Mouse (Mus musculus) heart, embryonic 13.5 days (tissue): ENCODE measurements at regions not wholly inside any gene's neighbourhood (a gene's known extent, or its start where the extent isn't known, plus 50 kb on each side); places are given as distances from the start of the nearest gene placed in this dataset.
A peak's percentile ranks its signal among the peaks of the same experiment; 100 is the strongest.

Source experiments
- ATAC-seq: fragments of 200-750 bp; cut with Nextera tagmentation; 2 replicates; pipeline ENCODE4 v1.8.0; 2017; ENCODE audit warnings: moderate TSS enrichment; ENCODE audit not compliant: insufficient number of reproducible peaks, low FRiP score, low TSS enrichment; ENCODE audit errors: extremely low read depth
- H3K27ac ChIP-seq: fragments of 300-500 bp; sonication (generic); replicated peaks from 2 replicates; pipeline ENCODE4 v1.5.1; 2015; ENCODE audit warnings: moderate library complexity, mild to moderate bottlenecking, inconsistent platforms
- H3K27me3 ChIP-seq: fragments of 300-500 bp; sonication (generic); replicated peaks from 2 replicates; pipeline ENCODE4 v1.6.1; 2015; ENCODE audit warnings: mild to moderate bottlenecking, inconsistent platforms
- H3K36me3 ChIP-seq: fragments of 300-500 bp; sonication (generic); 2 replicates; pipeline ENCODE4 v1.6.1; 2015; ENCODE audit warnings: mild to moderate bottlenecking, inconsistent platforms
- H3K4me1 ChIP-seq: fragments of 300-500 bp; sonication (generic); 2 replicates; pipeline ENCODE4 v1.6.1; 2015; ENCODE audit warnings: inconsistent platforms
- H3K4me2 ChIP-seq: fragments of 300-500 bp; sonication (generic); 2 replicates; pipeline ENCODE4 v1.6.1; 2015; ENCODE audit warnings: inconsistent platforms, mild to moderate bottlenecking, moderate library complexity
- H3K4me3 ChIP-seq: fragments of 300-500 bp; sonication (generic); 2 replicates; pipeline ENCODE4 v1.5.1; 2015; ENCODE audit warnings: moderate library complexity, mild to moderate bottlenecking, inconsistent platforms
- H3K9ac ChIP-seq: fragments of 300-500 bp; sonication (generic); 2 replicates; pipeline ENCODE4 v1.6.1; 2015; ENCODE audit warnings: inconsistent platforms, mild to moderate bottlenecking, moderate library complexity
- H3K9me3 ChIP-seq: fragments of 300-500 bp; sonication (generic); 2 replicates; pipeline ENCODE4 v1.6.1; 2016; ENCODE audit warnings: inconsistent platforms
- WGBS: fragments of 180-500 bp; shearing (Covaris S2); methylation state at CpG from one replicate; pipeline ENCODE4 v1.1.7; 2015; ENCODE audit warnings: mixed read lengths; 5-methylcytosine and 5-hydroxymethylcytosine counted together

DNA sequence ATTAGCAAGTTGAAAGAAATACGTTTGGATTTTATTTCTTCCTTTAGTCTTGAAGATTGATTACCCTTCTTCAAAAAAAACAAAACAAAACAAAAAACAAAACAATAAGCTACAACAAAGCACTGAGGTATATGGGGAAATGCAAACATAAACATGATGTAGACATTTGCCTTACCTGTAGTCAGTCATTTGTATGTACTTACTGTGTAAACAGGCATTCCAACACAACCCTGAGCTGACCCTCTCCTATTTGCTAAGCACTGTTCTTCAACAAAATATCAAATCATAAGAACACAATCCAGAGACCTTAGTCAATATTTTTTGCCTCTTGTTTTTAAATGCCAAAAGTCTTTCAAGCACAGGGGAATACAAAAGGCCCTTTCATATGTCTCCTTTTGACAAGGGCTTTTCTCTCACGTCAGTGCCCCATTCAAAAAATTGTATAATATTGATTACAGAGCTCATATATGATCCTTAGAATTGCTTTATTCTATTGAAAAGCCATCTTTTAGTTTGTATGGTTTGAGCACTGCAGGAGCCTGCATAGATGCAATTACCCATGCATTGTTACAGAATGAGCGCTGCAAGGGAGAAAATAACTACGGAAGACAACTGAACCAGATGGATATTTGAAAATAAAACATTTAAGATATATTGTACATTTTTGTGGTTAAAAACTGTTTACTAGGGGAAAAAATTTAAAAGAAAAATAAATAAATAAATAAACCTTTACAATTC lies 326.2 kb downstream of the Csnka2ip start:
- H3K27ac ChIP-seq: no peak overlapping the region
- H3K9ac ChIP-seq: no peak overlapping the region
- ATAC-seq: no peak
- H3K36me3 ChIP-seq: no peaks in the 10 kb centered on the region
- H3K4me3 ChIP-seq: no peak overlapping the region
- no peak overlapping the region for H3K4me2 ChIP-seq
- no peaks in the 10 kb centered on the region for H3K4me1 ChIP-seq
- H3K9me3 ChIP-seq: no peaks in the 10 kb centered on the region
- no peaks in the 10 kb centered on the region for H3K27me3 ChIP-seq
- 71% methylated on average over 4 of the region's 4 CpGs for WGBS

DNA sequence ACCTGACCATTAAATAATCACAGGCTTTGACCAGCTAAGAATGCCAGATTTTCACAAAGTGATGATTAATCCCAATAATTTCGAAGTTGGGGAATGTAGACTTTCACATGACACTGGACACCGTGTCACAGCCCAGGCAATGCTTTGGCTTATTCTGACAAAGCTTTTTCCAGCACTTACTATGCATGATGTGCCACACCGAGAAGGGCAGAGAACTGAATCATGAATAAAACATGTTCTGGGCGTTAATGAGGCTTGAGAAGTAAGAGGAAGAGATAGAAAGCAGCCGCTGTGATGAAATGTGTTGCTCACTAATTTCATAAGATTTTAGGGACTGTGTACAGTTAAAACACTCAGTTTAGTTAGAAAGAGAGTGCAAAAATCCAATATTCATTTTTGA lies 326.8 kb downstream of the Csnka2ip start:
- Histone ChIP-seq H3K4me1 (no peaks in the 10 kb centered on the region), H3K4me3 (no peak overlapping the region), H3K9me3 (no peaks in the 10 kb centered on the region), H3K36me3 (no peaks in the 10 kb centered on the region), H3K4me2 (no peak overlapping the region), H3K27me3 (no peaks in the 10 kb centered on the region), H3K9ac (no peak overlapping the region), H3K27ac (no peak overlapping the region)
- ATAC-seq: no peak
- 67% methylated on average over 5 of the region's 5 CpGs for WGBS

- H3K9ac ChIP-seq: no peak overlapping the region
- no peak for ATAC-seq
- no peak overlapping the region for H3K4me2 ChIP-seq
- H3K4me1 ChIP-seq: no peaks in the 10 kb centered on the region
- WGBS: 84% methylated on average over 11 of the region's 11 CpGs
- H3K27me3 ChIP-seq: no peaks in the 10 kb centered on the region
- H3K36me3 ChIP-seq: no peaks in the 10 kb centered on the region
- no peak overlapping the region for H3K27ac ChIP-seq
- no peak overlapping the region for H3K4me3 ChIP-seq
- no peaks in the 10 kb centered on the region for H3K9me3 ChIP-seq
These were observed 337.1 kb downstream of the Csnka2ip start for GRCm38 (mm10) chr16:64264960-64265736.

DNA sequence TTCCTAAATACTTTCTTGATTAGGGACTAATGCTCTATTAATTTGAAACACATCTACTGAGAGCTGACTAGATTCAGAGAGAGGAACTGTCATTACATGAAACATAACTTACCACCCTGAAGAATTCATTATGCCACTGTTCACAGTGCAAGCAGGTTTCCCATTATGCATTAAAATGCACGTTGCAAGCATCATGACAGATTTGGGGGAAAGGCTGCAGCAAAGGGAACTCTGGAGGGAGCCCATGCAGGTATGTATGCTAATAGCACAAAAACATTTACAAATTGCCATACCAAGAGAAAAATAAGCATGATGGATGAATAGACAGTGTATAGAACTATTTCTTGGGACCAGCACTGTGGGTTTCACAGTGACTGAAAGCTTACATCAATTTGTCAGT lies 351.1 kb downstream of the Csnka2ip start:
- no peaks in the 10 kb centered on the region for H3K36me3 ChIP-seq
- no peak overlapping the region for H3K27ac ChIP-seq
- H3K4me1 ChIP-seq: no peaks in the 10 kb centered on the region
- H3K27me3 ChIP-seq: no peaks in the 10 kb centered on the region
- WGBS: 73% methylated on average over 1 of the region's 1 CpGs
- no peak overlapping the region for H3K9ac ChIP-seq
- ATAC-seq: no peak
- no peaks in the 10 kb centered on the region for H3K9me3 ChIP-seq
- H3K4me2 ChIP-seq: no peak overlapping the region
- H3K4me3 ChIP-seq: no peak overlapping the region

DNA sequence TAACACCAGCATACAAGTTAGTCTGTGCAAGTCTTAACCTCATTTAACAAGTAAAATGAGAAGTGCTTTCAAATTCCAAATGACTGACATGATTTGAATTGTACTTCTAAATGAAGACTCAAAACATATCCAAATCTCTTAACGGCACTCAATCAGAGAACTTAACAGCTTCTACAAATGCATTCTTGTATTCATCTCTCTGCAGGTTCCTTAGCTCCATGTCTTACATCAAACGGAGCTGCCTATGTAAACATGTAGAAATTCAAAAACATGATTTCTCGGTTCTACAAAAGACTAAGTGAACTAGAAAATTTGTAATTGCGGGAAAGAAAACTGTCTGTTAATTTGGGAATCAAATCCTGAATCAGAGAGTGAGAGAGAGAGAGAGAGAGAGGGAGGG lies 353.5 kb downstream of the Csnka2ip start:
- H3K9me3 ChIP-seq: no peaks in the 10 kb centered on the region
- WGBS: 80% methylated on average over 4 of the region's 4 CpGs
- H3K27ac ChIP-seq: no peak overlapping the region
- H3K4me1 ChIP-seq: no peaks in the 10 kb centered on the region
- H3K27me3 ChIP-seq: no peaks in the 10 kb centered on the region
- H3K9ac ChIP-seq: no peak overlapping the region
- no peaks in the 10 kb centered on the region for H3K36me3 ChIP-seq
- ATAC-seq: no peak
- no peak overlapping the region for H3K4me2 ChIP-seq
- H3K4me3 ChIP-seq: no peak overlapping the region

DNA sequence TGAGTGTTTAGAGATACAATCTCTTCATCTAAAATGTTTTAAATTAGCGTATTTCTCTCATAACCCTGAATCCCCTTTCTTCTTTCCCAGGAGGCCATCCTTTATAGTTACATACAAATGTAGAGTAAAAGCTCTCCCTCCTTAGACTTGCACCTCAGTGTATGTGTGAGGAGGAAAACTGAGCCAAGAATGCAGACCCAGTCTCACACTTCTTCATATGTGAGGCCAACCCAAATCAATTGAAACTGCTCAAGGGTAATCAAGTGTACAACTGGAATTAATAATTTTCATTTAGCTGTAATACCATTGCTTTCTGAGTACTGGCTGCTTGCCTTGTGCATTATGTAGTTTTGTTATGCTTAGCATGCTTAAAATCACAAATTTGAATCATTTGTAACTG lies 356.3 kb downstream of the Csnka2ip start:
- Histone ChIP-seq H3K4me3 (no peak overlapping the region), H3K4me2 (no peak overlapping the region), H3K27ac (no peak overlapping the region), H3K27me3 (no peaks in the 10 kb centered on the region), H3K4me1 (no peaks in the 10 kb centered on the region), H3K9me3 (no peaks in the 10 kb centered on the region), H3K36me3 (no peaks in the 10 kb centered on the region), H3K9ac (no peak overlapping the region)
- 75% methylated on average over 1 of the region's 1 CpGs for WGBS
- no peak for ATAC-seq

DNA sequence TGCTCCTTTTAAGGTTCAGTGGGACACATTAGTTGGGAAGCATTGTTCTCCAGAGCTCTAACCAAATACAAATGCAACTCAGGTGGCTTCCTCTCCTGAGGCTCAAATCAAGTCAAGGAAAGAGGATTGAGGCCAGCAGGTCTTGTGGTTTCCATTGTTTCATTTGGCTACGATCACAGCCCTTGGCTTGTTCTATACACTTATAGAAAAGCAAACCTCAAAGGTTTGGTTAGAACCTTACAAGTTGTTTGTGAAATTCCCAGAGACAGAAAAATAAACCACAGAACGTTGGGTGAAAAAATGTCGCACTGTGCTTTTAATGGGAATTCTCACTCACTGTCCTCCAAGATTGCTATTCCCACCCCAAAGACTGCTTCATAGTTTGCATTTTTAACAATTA lies 360.4 kb upstream of the Epha3 start:
- no peak overlapping the region for H3K4me3 ChIP-seq
- no peaks in the 10 kb centered on the region for H3K9me3 ChIP-seq
- H3K27ac ChIP-seq: no peak overlapping the region
- H3K4me2 ChIP-seq: no peak overlapping the region
- no peak for ATAC-seq
- 80% methylated on average over 3 of the region's 3 CpGs for WGBS
- H3K36me3 ChIP-seq: no peaks in the 10 kb centered on the region
- no peaks in the 10 kb centered on the region for H3K4me1 ChIP-seq
- H3K9ac ChIP-seq: no peak overlapping the region
- H3K27me3 ChIP-seq: no peaks in the 10 kb centered on the region

DNA sequence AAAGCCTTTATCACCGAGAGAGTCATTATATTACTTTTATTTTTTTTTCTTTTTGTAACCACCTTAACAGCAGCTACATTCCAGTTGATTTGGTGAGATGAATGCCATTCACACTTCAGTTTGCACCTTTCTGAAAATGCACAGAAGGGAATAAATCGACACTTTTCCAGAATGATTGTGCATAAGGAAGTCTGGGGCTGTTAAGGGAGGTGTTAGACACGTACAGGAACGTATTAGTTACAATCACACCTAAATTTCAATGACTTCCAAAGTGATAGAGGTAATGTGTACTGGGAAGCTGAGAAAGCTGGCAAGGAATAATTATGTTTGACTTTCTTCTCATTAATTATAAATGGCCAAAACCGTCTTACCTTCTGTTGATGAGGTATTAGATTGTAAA lies 352.7 kb upstream of the Epha3 start:
- H3K9ac ChIP-seq: no peak overlapping the region
- H3K4me1 ChIP-seq: no peaks in the 10 kb centered on the region
- H3K27me3 ChIP-seq: no peaks in the 10 kb centered on the region
- no peak for ATAC-seq
- H3K27ac ChIP-seq: no peak overlapping the region
- WGBS: 64% methylated on average over 5 of the region's 5 CpGs
- H3K4me2 ChIP-seq: no peak overlapping the region
- H3K4me3 ChIP-seq: no peak overlapping the region
- no peaks in the 10 kb centered on the region for H3K36me3 ChIP-seq
- no peaks in the 10 kb centered on the region for H3K9me3 ChIP-seq

GRCm38 (mm10) chr16:64211895-64212294 lies 347.9 kb upstream of the Epha3 start:
- H3K9me3 ChIP-seq: no peaks in the 10 kb centered on the region
- H3K9ac ChIP-seq: no peak overlapping the region
- H3K4me3 ChIP-seq: no peak overlapping the region
- no peak overlapping the region for H3K4me2 ChIP-seq
- no peak overlapping the region for H3K27ac ChIP-seq
- no peaks in the 10 kb centered on the region for H3K4me1 ChIP-seq
- no peaks in the 10 kb centered on the region for H3K36me3 ChIP-seq
- no peak for ATAC-seq
- no peaks in the 10 kb centered on the region for H3K27me3 ChIP-seq
- 70% methylated on average over 1 of the region's 1 CpGs for WGBS

DNA sequence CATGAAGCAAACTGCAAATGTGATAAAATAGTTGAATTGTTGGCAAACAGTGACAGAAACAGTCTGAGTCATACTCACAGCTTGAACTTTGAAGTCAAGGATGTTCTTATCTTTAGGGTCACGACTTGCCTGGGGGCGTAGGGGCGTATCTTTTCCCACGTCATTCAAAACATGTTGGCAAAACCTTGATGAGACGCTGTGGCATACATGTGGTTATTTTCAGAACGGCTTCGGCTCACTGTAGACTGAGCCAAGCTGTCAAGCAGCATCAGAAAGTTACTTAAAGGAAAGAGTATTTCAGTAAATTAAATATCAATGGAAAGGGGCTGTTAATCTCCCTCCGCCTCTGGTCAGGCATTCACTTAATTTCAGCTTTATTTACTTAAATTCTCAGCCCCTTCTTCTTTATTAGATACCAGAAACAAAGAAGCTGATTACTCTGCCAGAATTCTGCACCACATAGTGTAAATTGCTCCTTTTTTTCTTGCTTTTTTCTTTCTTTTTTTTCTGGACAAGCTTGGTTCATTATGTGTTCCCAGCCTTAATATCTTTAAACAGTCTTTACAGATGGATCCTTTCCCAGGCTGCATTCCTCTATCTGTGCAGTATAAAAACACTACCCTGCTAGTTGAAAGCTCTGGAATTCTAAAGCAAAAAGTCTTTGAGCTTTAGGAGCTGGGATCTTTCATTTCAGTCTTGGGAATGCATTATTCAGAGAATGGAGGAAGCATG lies 302.9 kb upstream of the Epha3 start:
- no peaks in the 10 kb centered on the region for H3K36me3 ChIP-seq
- no peak overlapping the region for H3K4me3 ChIP-seq
- no peaks in the 10 kb centered on the region for H3K27me3 ChIP-seq
- no peak overlapping the region for H3K9ac ChIP-seq
- WGBS: 17% methylated on average over 8 of the region's 8 CpGs
- ATAC-seq: no peak
- no peaks in the 10 kb centered on the region for H3K9me3 ChIP-seq
- H3K4me1 ChIP-seq: peaks cover 13% of the 10 kb centered on the region
- peak overlapping the region; percentile 38 for H3K4me2 ChIP-seq
- 0 out of 2 replicates have a peak overlapping the region, but pooled peaks have one; percentile 0 for H3K27ac ChIP-seq

- H3K4me3 ChIP-seq: no peak overlapping the region
- no peaks in the 10 kb centered on the region for H3K9me3 ChIP-seq
- H3K27me3 ChIP-seq: no peaks in the 10 kb centered on the region
- H3K36me3 ChIP-seq: no peaks in the 10 kb centered on the region
- WGBS: 53% methylated on average over 2 of the region's 2 CpGs
- H3K4me1 ChIP-seq: peaks cover 13% of the 10 kb centered on the region
- no peak overlapping the region for H3K4me2 ChIP-seq
- H3K9ac ChIP-seq: no peak overlapping the region
- no peak for ATAC-seq
- no peak overlapping the region for H3K27ac ChIP-seq
These were observed 302.1 kb upstream of the Epha3 start for GRCm38 (mm10) chr16:64166036-64166435.
